Mouse (Mus musculus): ENCODE data around the gene Arx. TPM values are rescaled to one million over a fixed set of nuclear protein-coding genes. Genes with fewer than 3 reads are reported as not detected.

Gene Arx
- polyA plus RNA-seq, 1 experiment from 2014 or later = 1.3 TPM

DNA sequence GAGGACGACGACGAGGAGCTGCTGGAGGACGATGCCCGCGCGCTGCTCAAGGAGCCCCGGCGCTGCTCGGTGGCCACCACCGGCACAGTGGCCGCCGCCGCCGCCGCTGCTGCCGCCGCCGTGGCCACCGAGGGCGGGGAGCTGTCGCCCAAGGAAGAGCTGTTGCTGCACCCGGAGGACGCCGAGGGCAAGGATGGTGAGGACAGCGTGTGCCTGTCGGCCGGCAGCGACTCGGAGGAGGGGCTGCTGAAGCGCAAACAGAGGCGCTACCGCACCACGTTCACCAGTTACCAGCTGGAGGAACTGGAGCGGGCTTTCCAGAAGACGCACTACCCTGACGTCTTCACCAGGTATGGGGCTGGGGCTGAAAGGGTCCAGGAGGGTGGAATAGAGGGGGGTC is 2.8 kb downstream of the Arx start:
- DNase-seq (ENCODE audit: low spot score) = no peak

DNA sequence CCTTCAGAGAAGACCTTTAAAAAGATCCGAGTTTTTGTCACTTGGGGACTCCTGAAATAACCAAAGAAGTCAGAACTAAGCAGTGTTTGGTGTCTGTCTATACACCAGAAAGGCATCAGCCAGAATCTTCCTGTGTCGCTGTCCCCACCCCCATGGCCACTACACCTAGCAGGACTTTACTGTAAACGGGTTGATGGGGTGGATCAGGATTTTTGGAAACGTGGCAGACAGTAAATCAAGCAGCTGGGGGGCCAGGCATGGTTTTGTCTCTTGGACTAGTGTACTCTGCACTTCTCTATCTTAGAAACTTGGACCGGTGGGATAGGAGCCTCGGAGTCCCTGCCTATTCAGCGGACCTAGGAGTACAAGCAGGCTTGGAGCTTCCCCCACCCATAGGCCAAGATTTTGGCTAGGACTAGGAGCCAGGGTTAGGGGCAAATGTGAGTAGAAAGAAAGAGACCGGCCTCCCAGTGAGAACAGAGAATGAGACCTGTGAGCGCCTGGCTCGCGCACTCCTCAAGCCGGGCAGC is 3.7 kb downstream of the Arx start:
- H3K4me1 ChIP-seq (ENCODE audit: control insufficient read depth, insufficient read depth, low read length) = no peaks in the 10 kb centered on the region
- ATAC-seq (ENCODE audit: low read depth) (no peak), DNase-seq (ENCODE audit: low spot score) (no peak)
- 13% methylated on average over 12 of the region's 12 CpGs for WGBS
- no peak overlapping the region for H3K9ac ChIP-seq (ENCODE audit: low read depth, low read length)
- no peak overlapping the region for H3K27ac ChIP-seq (replicated peaks; ENCODE audit: low read depth, low read length)
- H3K9me3 ChIP-seq (ENCODE audit: control insufficient read depth, low read length) = no peaks in the 10 kb centered on the region
- H3K27me3 ChIP-seq (replicated peaks; ENCODE audit: control insufficient read depth, insufficient read depth, low read length) = peaks cover 97% of the 10 kb centered on the region
- no peaks in the 10 kb centered on the region for H3K36me3 ChIP-seq (ENCODE audit: control insufficient read depth, insufficient read depth, low read length)
- no peak overlapping the region for H3K4me2 ChIP-seq (ENCODE audit: low read depth, low read length)
- H3K4me3 ChIP-seq (ENCODE audit: low read depth, low read length) = no peak overlapping the region

More for the DNA sequence above, 2.8 kb downstream of the Arx start:
- H3K27ac ChIP-seq (replicated peaks; ENCODE audit: low read depth, low read length) = no peak overlapping the region
- no peaks in the 10 kb centered on the region for H3K36me3 ChIP-seq (ENCODE audit: control insufficient read depth, insufficient read depth, low read length)
- peak overlapping the region; percentile 37 for H3K4me3 ChIP-seq (ENCODE audit: low read depth, low read length)
- ATAC-seq (ENCODE audit: low read depth) = no peak
- WGBS = 23% methylated on average over 13 of the region's 37 CpGs
- peaks cover 97% of the 10 kb centered on the region for H3K27me3 ChIP-seq (replicated peaks; ENCODE audit: control insufficient read depth, insufficient read depth, low read length)
- no peaks in the 10 kb centered on the region for H3K4me1 ChIP-seq (ENCODE audit: control insufficient read depth, insufficient read depth, low read length)
- H3K9ac ChIP-seq (ENCODE audit: low read depth, low read length) = no peak overlapping the region
- no peaks in the 10 kb centered on the region for H3K9me3 ChIP-seq (ENCODE audit: control insufficient read depth, low read length)
- H3K4me2 ChIP-seq (ENCODE audit: low read depth, low read length) = peak overlapping the region; percentile 54

DNA sequence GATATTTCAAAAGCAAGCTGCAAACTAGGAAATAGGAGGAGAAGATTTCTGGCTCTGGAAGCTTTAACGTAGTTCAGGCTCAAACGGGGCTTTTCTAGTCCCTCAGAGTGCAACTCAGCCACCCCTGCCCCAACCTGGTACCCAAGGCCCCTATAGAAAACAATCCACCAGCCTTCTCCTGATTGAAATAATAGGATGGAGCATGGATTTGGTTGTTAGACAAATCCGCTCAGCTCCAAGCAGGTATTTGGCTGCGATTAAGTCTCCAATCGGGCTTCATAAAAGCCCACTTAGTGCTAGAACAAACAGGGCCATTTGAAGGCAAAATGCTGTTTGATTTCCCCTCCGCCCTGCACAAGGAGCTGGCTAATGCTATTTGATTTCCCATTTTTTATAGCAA is 5.8 kb downstream of the Arx start:
- no peaks in the 10 kb centered on the region for H3K36me3 ChIP-seq (ENCODE audit: control insufficient read depth, insufficient read depth, low read length)
- H3K9ac ChIP-seq (ENCODE audit: low read depth, low read length) = no peak overlapping the region
- no peak for DNase-seq (ENCODE audit: low spot score)
- 21% methylated on average over 6 of the region's 6 CpGs for WGBS
- H3K4me2 ChIP-seq (ENCODE audit: low read depth, low read length) = no peak overlapping the region
- H3K27ac ChIP-seq (replicated peaks; ENCODE audit: low read depth, low read length) = no peak overlapping the region
- ATAC-seq (ENCODE audit: low read depth) = no peak
- peaks cover 96% of the 10 kb centered on the region for H3K27me3 ChIP-seq (replicated peaks; ENCODE audit: control insufficient read depth, insufficient read depth, low read length)
- H3K4me3 ChIP-seq (ENCODE audit: low read depth, low read length) = no peak overlapping the region
- H3K9me3 ChIP-seq (ENCODE audit: control insufficient read depth, low read length) = no peaks in the 10 kb centered on the region
- H3K4me1 ChIP-seq (ENCODE audit: control insufficient read depth, insufficient read depth, low read length) = no peaks in the 10 kb centered on the region

DNA sequence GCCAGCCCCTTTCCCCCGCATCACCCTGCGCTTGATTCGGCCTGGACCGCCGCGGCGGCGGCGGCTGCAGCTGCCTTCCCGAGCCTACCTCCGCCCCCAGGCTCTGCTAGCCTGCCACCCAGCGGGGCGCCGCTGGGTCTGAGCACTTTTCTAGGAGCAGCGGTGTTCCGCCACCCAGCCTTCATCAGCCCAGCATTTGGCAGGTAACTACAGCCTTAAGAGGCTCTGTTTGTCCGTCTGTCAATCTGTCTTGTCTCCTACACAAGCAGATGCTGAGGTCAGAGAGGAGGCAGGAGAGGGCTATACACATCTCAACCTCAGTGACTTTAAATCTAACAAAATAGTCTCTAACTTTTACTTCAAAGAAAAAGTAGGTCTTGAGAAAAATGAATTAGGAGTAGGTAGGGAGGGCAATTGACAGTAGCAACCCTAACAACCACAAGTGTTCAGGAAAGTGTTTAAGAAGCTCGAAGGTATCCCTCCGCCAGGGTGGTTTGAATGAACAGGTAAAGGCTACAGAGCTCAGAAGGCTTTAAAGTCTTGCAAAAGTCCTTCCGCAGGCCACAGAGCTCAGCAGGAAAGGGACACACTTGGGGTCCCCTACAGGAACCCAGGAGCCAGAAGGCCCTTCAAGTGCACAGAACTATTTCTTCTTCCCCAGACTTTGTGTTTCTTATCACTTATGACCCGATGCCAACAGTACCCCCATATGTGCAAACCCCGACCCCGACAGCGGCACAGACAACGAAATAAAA is 8.7 kb downstream of the Arx start:
- DNase-seq (ENCODE audit: low spot score) = no peak
- no peak overlapping the region for H3K9ac ChIP-seq (ENCODE audit: low read depth, low read length)
- no peaks in the 10 kb centered on the region for H3K9me3 ChIP-seq (ENCODE audit: control insufficient read depth, low read length)
- H3K4me2 ChIP-seq (ENCODE audit: low read depth, low read length) = no peak overlapping the region
- H3K27me3 ChIP-seq (replicated peaks; ENCODE audit: control insufficient read depth, insufficient read depth, low read length) = peaks cover 96% of the 10 kb centered on the region
- ATAC-seq (ENCODE audit: low read depth) = no peak
- 20% methylated on average over 16 of the region's 25 CpGs for WGBS
- no peaks in the 10 kb centered on the region for H3K36me3 ChIP-seq (ENCODE audit: control insufficient read depth, insufficient read depth, low read length)
- H3K27ac ChIP-seq (replicated peaks; ENCODE audit: low read depth, low read length) = no peak overlapping the region
- H3K4me1 ChIP-seq (ENCODE audit: control insufficient read depth, insufficient read depth, low read length) = no peaks in the 10 kb centered on the region
- no peak overlapping the region for H3K4me3 ChIP-seq (ENCODE audit: low read depth, low read length)

DNA sequence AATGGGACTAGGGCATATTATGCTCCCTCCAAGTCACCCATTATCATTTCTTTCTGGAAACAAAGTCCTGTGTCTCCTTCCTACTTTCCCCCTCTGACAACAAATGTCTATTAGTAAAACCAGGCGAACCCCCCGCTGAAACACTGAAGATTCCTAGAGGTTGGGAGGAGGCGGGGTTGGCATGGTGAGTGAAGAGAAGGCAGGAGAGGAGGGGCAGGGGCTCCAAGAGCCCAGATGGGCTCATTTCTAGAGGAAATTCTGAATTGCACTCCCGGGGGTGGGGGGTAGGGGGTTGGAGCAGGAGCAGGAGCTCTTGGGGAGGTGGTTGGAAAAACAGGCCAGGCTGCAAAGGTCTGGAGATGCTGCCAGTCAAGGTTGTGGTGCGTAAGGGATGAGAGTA is 9.6 kb downstream of the Arx start:
- no peaks in the 10 kb centered on the region for H3K4me1 ChIP-seq (ENCODE audit: control insufficient read depth, insufficient read depth, low read length)
- no peaks in the 10 kb centered on the region for H3K36me3 ChIP-seq (ENCODE audit: control insufficient read depth, insufficient read depth, low read length)
- no peak for DNase-seq (ENCODE audit: low spot score)
- WGBS = 23% methylated on average over 5 of the region's 5 CpGs
- H3K9ac ChIP-seq (ENCODE audit: low read depth, low read length) = no peak overlapping the region
- H3K9me3 ChIP-seq (ENCODE audit: control insufficient read depth, low read length) = no peaks in the 10 kb centered on the region
- no peak overlapping the region for H3K27ac ChIP-seq (replicated peaks; ENCODE audit: low read depth, low read length)
- H3K27me3 ChIP-seq (replicated peaks; ENCODE audit: control insufficient read depth, insufficient read depth, low read length) = peaks cover 97% of the 10 kb centered on the region
- no peak overlapping the region for H3K4me2 ChIP-seq (ENCODE audit: low read depth, low read length)
- ATAC-seq (ENCODE audit: low read depth) = no peak
- H3K4me3 ChIP-seq (ENCODE audit: low read depth, low read length) = no peak overlapping the region

DNA sequence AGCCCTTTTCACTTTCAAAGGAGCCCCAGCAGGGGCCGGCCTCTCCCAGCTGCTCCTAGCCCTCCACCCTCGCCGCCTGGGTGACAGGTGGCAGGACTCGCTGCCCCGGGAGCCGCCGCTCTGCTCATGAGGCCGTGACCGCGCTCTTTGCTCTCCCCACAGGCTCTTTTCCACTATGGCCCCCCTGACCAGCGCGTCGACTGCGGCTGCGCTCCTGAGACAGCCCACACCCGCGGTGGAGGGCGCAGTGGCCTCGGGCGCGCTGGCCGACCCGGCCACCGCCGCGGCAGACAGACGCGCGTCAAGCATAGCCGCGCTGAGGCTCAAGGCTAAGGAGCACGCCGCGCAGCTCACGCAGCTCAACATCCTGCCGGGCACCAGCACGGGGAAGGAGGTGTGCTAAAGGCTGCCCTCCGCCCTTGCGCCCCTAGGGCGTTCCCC is 10.8 kb downstream of the Arx start:
- no peak overlapping the region for H3K27ac ChIP-seq (replicated peaks; ENCODE audit: low read depth, low read length)
- H3K9ac ChIP-seq (ENCODE audit: low read depth, low read length) = no peak overlapping the region
- WGBS = 19% methylated on average over 35 of the region's 40 CpGs
- H3K27me3 ChIP-seq (replicated peaks; ENCODE audit: control insufficient read depth, insufficient read depth, low read length) = peaks cover 97% of the 10 kb centered on the region
- ATAC-seq (ENCODE audit: low read depth) = peak; percentile 58; the same call in 1 of the 2 replicates
- H3K4me1 ChIP-seq (ENCODE audit: control insufficient read depth, insufficient read depth, low read length) = no peaks in the 10 kb centered on the region
- peak overlapping the region; percentile 23 for H3K4me3 ChIP-seq (ENCODE audit: low read depth, low read length)
- no peak for DNase-seq (ENCODE audit: low spot score)
- no peaks in the 10 kb centered on the region for H3K9me3 ChIP-seq (ENCODE audit: control insufficient read depth, low read length)
- no peaks in the 10 kb centered on the region for H3K36me3 ChIP-seq (ENCODE audit: control insufficient read depth, insufficient read depth, low read length)
- H3K4me2 ChIP-seq (ENCODE audit: low read depth, low read length) = peak overlapping the region; percentile 40

DNA sequence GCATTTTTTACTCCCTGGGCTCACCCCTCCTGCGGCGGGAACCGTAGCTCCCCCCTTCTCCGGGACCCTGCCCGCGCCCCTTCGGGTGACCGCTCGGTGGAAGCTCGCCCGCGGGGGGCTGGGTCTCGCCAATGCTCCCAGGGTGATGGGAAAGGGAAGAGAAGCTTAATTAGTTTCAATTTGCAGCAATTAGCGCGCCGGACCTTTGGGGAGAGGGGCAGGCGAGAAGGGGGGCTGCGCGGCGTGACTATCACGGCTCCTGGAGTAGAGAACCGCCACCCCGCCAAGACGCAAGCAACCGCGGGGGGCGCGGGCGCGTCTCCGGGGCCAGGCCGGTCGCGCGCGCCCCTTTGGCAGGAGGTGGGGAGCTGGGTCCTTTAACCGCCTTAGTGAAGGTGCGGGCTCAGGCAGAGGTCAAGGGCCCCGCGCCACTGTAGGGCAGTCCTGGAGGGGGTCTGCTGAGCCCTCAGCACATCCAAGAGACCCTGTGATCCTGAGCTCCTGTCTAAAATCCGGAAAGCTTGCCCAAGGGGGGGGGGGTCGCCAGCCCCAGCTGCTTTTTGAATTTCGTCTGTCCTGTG is 12.9 kb downstream of the Arx start:
- WGBS = 17% methylated on average over 41 of the region's 43 CpGs
- H3K4me2 ChIP-seq (ENCODE audit: low read depth, low read length) = peak overlapping the region; percentile 49
- H3K9ac ChIP-seq (ENCODE audit: low read depth, low read length) = no peak overlapping the region
- no peaks in the 10 kb centered on the region for H3K9me3 ChIP-seq (ENCODE audit: control insufficient read depth, low read length)
- H3K27me3 ChIP-seq (replicated peaks; ENCODE audit: control insufficient read depth, insufficient read depth, low read length) = peaks cover 94% of the 10 kb centered on the region
- peak overlapping the region; percentile 23 for H3K4me3 ChIP-seq (ENCODE audit: low read depth, low read length)
- DNase-seq (ENCODE audit: low spot score) (no peak), ATAC-seq (ENCODE audit: low read depth) (no peak)
- H3K36me3 ChIP-seq (ENCODE audit: control insufficient read depth, insufficient read depth, low read length) = no peaks in the 10 kb centered on the region
- H3K4me1 ChIP-seq (ENCODE audit: control insufficient read depth, insufficient read depth, low read length) = no peaks in the 10 kb centered on the region
- no peak overlapping the region for H3K27ac ChIP-seq (replicated peaks; ENCODE audit: low read depth, low read length)

DNA sequence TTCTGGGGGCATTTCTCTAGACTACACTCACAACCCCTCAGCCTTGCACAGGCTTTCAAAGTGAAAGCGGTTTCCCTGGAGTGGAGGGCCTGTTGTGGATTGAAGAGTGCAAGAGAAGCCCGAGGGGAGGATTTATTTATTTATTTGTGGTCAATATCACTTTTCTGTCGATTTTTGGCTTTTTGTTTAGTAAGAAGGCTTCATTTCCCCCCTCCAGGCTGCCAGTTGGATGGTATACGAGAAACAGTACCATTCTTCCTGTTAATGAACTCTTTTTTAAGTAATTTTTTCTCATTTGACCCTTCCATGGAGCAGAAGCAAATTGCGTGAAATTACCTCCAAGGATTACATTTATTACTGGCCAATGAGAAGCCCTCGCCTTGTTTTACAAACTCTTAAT is 13.5 kb downstream of the Arx start:
- Histone ChIP-seq H3K9ac (ENCODE audit: low read depth, low read length) (no peak overlapping the region), H3K4me1 (ENCODE audit: control insufficient read depth, insufficient read depth, low read length) (no peaks in the 10 kb centered on the region), H3K36me3 (ENCODE audit: control insufficient read depth, insufficient read depth, low read length) (no peaks in the 10 kb centered on the region), H3K4me2 (ENCODE audit: low read depth, low read length) (0 out of 2 replicates have a peak overlapping the region, but pooled peaks have one; percentile 49), H3K9me3 (ENCODE audit: control insufficient read depth, low read length) (no peaks in the 10 kb centered on the region), H3K27ac (replicated peaks; ENCODE audit: low read depth, low read length) (no peak overlapping the region), H3K4me3 (ENCODE audit: low read depth, low read length) (no peak overlapping the region), H3K27me3 (replicated peaks; ENCODE audit: control insufficient read depth, insufficient read depth, low read length) (peaks cover 91% of the 10 kb centered on the region)
- 22% methylated on average over 6 of the region's 6 CpGs for WGBS
- ATAC-seq (ENCODE audit: low read depth) = no peak
- no peak for DNase-seq (ENCODE audit: low spot score)
